Mouse (Mus musculus) heart, embryonic 12.5 days (tissue): ENCODE measurements around the gene B4galt4. TPM values are rescaled to one million over a fixed set of nuclear protein-coding genes. Genes with fewer than 3 reads are reported as not detected.

Experiments
- ATAC-seq: fragments of 200-750 bp; cut with Nextera tagmentation; 2 replicates; pipeline ENCODE4 v1.8.0; 2017; ENCODE audit warnings: moderate TSS enrichment, moderate library complexity; ENCODE audit not compliant: insufficient number of reproducible peaks, low FRiP score
- H3K27ac ChIP-seq: fragments of 300-500 bp; sonication (generic); 2 replicates; pipeline ENCODE4 v1.5.1; 2016; ENCODE audit warnings: mild to moderate bottlenecking, moderate library complexity; ENCODE audit not compliant: poor library complexity, severe bottlenecking
- H3K27me3 ChIP-seq: fragments of 300-500 bp; sonication (generic); replicated peaks from 2 replicates; pipeline ENCODE4 v1.6.1; 2016; ENCODE audit warnings: mild to moderate bottlenecking, moderate library complexity
- H3K36me3 ChIP-seq: fragments of 300-500 bp; sonication (generic); 2 replicates; pipeline ENCODE4 v1.6.1; 2016; ENCODE audit warnings: mild to moderate bottlenecking, moderate library complexity
- H3K4me1 ChIP-seq: fragments of 300-500 bp; sonication (generic); replicated peaks from 2 replicates; pipeline ENCODE4 v1.6.1; 2016; ENCODE audit warnings: mild to moderate bottlenecking
- H3K4me2 ChIP-seq: fragments of 300-500 bp; sonication (generic); 2 replicates; pipeline ENCODE4 v1.6.1; 2016; ENCODE audit warnings: mild to moderate bottlenecking, moderate library complexity
- H3K4me3 ChIP-seq: fragments of 300-500 bp; sonication (generic); 2 replicates; pipeline ENCODE4 v1.5.1; 2016; ENCODE audit warnings: mild to moderate bottlenecking
- H3K9ac ChIP-seq: fragments of 300-500 bp; sonication (generic); 2 replicates; pipeline ENCODE4 v1.6.1; 2016; ENCODE audit warnings: mild to moderate bottlenecking, moderate library complexity
- H3K9me3 ChIP-seq: fragments of 300-500 bp; sonication (generic); replicated peaks from 2 replicates; pipeline ENCODE4 v1.6.1; 2016; ENCODE audit warnings: mild to moderate bottlenecking, moderate library complexity
- WGBS: fragments of 180-500 bp; shearing (Covaris S2); methylation state at CpG from one replicate; pipeline ENCODE4 v1.1.7; 2016; 5-methylcytosine and 5-hydroxymethylcytosine counted together
- polyA plus RNA-seq: library from polyadenylated mRNA; unstranded; fragments of >200 nt; fragmentation: Nextera tagmentation; extraction: Ambion mirVana; gene quantifications from 2 replicates; pipeline ENCODE4 v1.2.1, GENCODE M21; 2016

B4galt4 gene
- polyA plus RNA-seq, 1 experiment from 2014 or later, result 26.6 TPM

DNA sequence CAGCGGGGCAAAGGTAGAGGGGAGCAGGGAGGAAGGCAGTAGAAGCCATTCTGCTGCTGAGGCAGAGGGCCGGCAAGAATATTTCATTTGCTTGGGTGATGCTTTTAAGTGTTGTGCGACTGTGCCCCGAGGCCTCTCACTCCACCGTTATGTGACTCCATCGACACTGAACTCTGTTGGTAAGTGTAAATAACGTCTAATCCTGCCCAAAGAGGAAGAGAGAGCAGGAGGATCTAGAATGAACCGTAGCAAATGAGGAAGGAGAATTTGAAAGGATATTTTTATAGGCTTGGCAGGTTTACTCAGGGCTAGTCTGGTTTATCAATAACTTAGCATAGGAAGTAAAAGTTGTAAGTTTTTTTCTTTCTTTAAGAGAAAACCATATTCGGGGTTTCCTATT, 27.5 kb downstream of the B4galt4 start:
- Histone ChIP-seq H3K27ac (no peak overlapping the region), H3K9ac (no peak overlapping the region), H3K36me3 (peaks cover 30% of the 10 kb centered on the region), H3K27me3 (no peaks in the 10 kb centered on the region), H3K4me3 (no peak overlapping the region), H3K4me2 (no peak overlapping the region), H3K4me1 (no peaks in the 10 kb centered on the region), H3K9me3 (no peaks in the 10 kb centered on the region)
- WGBS, result 76% methylated on average over 9 of the region's 9 CpGs
- ATAC-seq, result no peak

DNA sequence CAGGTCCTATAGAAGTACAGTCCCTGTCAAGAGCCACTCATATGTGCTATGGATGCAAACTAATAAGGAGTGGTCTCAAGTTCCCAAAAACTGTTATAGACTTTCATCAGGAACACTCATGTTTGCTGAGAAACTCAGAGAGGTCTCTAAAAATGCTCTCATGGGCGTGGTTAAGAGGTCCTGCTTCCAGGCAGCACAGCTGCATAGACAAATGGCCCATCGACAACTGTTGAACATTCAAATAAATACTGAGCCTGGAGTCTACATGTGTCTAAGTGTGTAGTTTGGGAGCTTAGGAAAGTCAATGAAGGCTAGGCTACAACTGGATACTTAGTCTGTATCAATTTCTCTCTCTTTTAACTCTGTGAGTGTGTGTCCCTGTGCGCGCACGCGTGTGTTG, 29.1 kb downstream of the B4galt4 start:
- Histone ChIP-seq H3K36me3 (peaks cover 27% of the 10 kb centered on the region), H3K27me3 (no peaks in the 10 kb centered on the region), H3K4me2 (no peak overlapping the region), H3K4me3 (no peak overlapping the region), H3K9ac (no peak overlapping the region), H3K27ac (no peak overlapping the region), H3K9me3 (no peaks in the 10 kb centered on the region), H3K4me1 (no peaks in the 10 kb centered on the region)
- no peak for ATAC-seq
- 95% methylated on average over 6 of the region's 6 CpGs for WGBS

- no peaks in the 10 kb centered on the region for H3K27me3 ChIP-seq
- no peak overlapping the region for H3K4me2 ChIP-seq
- H3K4me1 ChIP-seq, result no peaks in the 10 kb centered on the region
- H3K36me3 ChIP-seq, result peaks cover 12% of the 10 kb centered on the region
- H3K9me3 ChIP-seq, result no peaks in the 10 kb centered on the region
- H3K9ac ChIP-seq, result no peak overlapping the region
- H3K4me3 ChIP-seq, result no peak overlapping the region
- 76% methylated on average over 12 of the region's 12 CpGs for WGBS
- H3K27ac ChIP-seq, result no peak overlapping the region
- ATAC-seq, result no peak
Measured at GRCm38 (mm10) chr16:38772906-38773496, 30.9 kb downstream of the B4galt4 start.

GRCm38 (mm10) chr16:38774964-38775746, 33.1 kb downstream of the B4galt4 start:
- Histone ChIP-seq H3K4me2 (no peak overlapping the region), H3K36me3 (no peaks in the 10 kb centered on the region), H3K9ac (no peak overlapping the region), H3K27me3 (no peaks in the 10 kb centered on the region), H3K4me1 (no peaks in the 10 kb centered on the region), H3K9me3 (no peaks in the 10 kb centered on the region), H3K4me3 (no peak overlapping the region), H3K27ac (no peak overlapping the region)
- 66% methylated on average over 7 of the region's 7 CpGs for WGBS
- ATAC-seq, result no peak

DNA sequence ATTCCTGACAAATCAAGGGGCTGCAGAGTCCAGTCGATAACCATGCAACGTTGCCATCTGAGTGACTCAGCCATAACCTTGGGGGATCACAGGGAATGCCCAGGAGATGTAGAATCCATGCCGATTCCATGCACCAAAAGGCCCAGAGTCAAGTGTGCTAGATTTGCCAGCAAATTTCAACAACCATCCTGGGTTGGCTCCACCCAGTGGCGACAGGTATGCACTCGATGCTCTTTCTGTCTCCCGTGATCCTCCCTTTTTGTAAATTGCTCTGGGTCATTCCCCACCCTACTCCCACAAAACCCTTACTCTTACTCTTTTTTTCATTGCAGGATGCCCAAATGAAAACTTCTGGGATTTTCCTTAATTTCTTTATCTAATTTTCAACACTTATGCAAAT, 34.3 kb downstream of the B4galt4 start:
- no peak for ATAC-seq
- Histone ChIP-seq H3K4me3 (no peak overlapping the region), H3K4me2 (no peak overlapping the region), H3K27ac (no peak overlapping the region), H3K9me3 (no peaks in the 10 kb centered on the region), H3K36me3 (no peaks in the 10 kb centered on the region), H3K4me1 (no peaks in the 10 kb centered on the region), H3K9ac (no peak overlapping the region), H3K27me3 (no peaks in the 10 kb centered on the region)
- 44% methylated on average over 6 of the region's 6 CpGs for WGBS

DNA sequence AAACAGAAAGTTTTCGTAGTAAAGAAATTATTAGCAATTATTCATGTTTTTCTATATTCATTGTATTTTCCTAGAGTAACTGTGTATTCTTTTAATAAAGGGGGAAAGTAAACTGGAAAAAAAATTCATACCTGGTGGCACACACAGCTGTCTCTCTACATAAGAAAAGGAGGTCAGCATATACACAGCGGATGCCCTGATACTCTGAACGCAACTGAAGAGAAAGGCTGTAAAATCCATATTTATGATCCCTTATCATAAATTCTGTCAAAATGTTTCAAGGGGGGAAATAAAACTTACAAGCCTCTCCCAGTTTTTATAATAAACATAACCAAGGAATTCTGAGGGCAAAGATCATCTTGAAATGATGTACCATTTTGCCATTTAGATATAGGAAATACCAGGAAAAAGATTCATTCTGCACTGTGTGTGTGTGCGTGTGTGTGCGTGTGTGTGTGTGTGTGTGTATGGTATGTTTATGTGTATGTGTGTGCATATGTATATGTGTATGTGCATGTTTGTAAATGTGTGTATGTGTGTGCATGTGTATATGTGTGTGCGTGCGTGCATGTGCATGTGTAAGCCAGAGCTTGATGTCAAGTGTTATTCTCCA, 39.0 kb downstream of the B4galt4 start:
- no peak for ATAC-seq
- H3K4me3 ChIP-seq, result no peak overlapping the region
- WGBS, result 94% methylated on average over 7 of the region's 7 CpGs

GRCm38 (mm10) chr16:38781946-38782345, 39.9 kb downstream of the B4galt4 start:
- Histone ChIP-seq H3K4me1 (peaks cover 4% of the 10 kb centered on the region; the same call in 1 of the 2 replicates), H3K4me2 (no peak overlapping the region), H3K9me3 (no peaks in the 10 kb centered on the region), H3K27me3 (peaks cover 5% of the 10 kb centered on the region; the same call in 1 of the 2 replicates), H3K36me3 (no peaks in the 10 kb centered on the region), H3K9ac (no peak overlapping the region), H3K4me3 (no peak overlapping the region), H3K27ac (no peak overlapping the region)
- 54% methylated on average over 2 of the region's 2 CpGs for WGBS
- no peak for ATAC-seq

More for the DNA sequence above, 39.0 kb downstream of the B4galt4 start:
- no peak overlapping the region for H3K9ac ChIP-seq
- no peaks in the 10 kb centered on the region for H3K36me3 ChIP-seq
- no peak overlapping the region for H3K27ac ChIP-seq
- H3K27me3 ChIP-seq, result peaks cover 5% of the 10 kb centered on the region; the same call in 1 of the 2 replicates
- H3K4me1 ChIP-seq, result peaks cover 4% of the 10 kb centered on the region; the same call in 1 of the 2 replicates
- no peaks in the 10 kb centered on the region for H3K9me3 ChIP-seq
- no peak overlapping the region for H3K4me2 ChIP-seq

- Histone ChIP-seq H3K9me3 (no peaks in the 10 kb centered on the region), H3K4me3 (no peak overlapping the region), H3K4me2 (no peak overlapping the region), H3K27me3 (peaks cover 5% of the 10 kb centered on the region; the same call in 1 of the 2 replicates), H3K27ac (no peak overlapping the region), H3K4me1 (peaks cover 4% of the 10 kb centered on the region; the same call in 1 of the 2 replicates), H3K36me3 (no peaks in the 10 kb centered on the region), H3K9ac (no peak overlapping the region)
- WGBS, result 37% methylated on average over 2 of the region's 2 CpGs
- no peak for ATAC-seq
Measured at GRCm38 (mm10) chr16:38782524-38783067, 40.5 kb downstream of the B4galt4 start.

GRCm38 (mm10) chr16:38785301-38785700, 43.2 kb downstream of the B4galt4 start:
- H3K4me2 ChIP-seq, result no peak overlapping the region
- no peak for ATAC-seq
- peaks cover 5% of the 10 kb centered on the region; the same call in 1 of the 2 replicates for H3K27me3 ChIP-seq
- no peaks in the 10 kb centered on the region for H3K9me3 ChIP-seq
- H3K27ac ChIP-seq, result no peak overlapping the region
- H3K36me3 ChIP-seq, result no peaks in the 10 kb centered on the region
- WGBS, result 62% methylated on average over 7 of the region's 7 CpGs
- H3K4me3 ChIP-seq, result no peak overlapping the region
- H3K9ac ChIP-seq, result no peak overlapping the region
- peaks cover 4% of the 10 kb centered on the region; the same call in 1 of the 2 replicates for H3K4me1 ChIP-seq

DNA sequence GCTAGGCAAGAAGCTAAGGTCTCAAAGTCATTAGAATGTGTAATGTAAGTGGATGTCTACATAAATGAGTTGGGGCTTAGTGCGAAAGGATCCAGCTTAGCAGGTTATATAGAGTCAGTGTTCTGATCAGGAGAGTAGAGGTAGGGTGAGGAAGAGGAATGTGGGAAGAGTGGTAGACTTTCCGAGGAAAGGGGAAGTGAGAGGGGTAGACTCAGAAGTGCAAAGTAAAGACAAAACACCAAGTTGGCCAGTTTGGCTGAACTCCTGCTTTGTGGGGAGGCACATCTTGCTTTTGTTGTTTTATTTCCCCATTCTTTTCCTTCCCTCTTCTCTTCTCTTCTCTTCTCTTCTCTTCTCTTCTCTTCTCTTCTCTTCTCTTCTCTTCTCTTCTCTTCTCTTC, 47.0 kb downstream of the B4galt4 start:
- no peaks in the 10 kb centered on the region for H3K9me3 ChIP-seq
- H3K4me1 ChIP-seq, result peaks cover 22% of the 10 kb centered on the region; the same call in 1 of the 2 replicates
- H3K4me2 ChIP-seq, result no peak overlapping the region
- peaks cover 2% of the 10 kb centered on the region; the same call in 1 of the 2 replicates for H3K27me3 ChIP-seq
- H3K36me3 ChIP-seq, result no peaks in the 10 kb centered on the region
- H3K4me3 ChIP-seq, result no peak overlapping the region
- no peak overlapping the region for H3K27ac ChIP-seq
- ATAC-seq, result no peak
- H3K9ac ChIP-seq, result no peak overlapping the region
- 79% methylated on average over 2 of the region's 2 CpGs for WGBS

GRCm38 (mm10) chr16:38789966-38790365, 47.9 kb downstream of the B4galt4 start:
- WGBS, result 82% methylated on average over 3 of the region's 3 CpGs
- Histone ChIP-seq H3K9me3 (no peaks in the 10 kb centered on the region), H3K4me3 (no peak overlapping the region), H3K4me1 (peaks cover 22% of the 10 kb centered on the region; the same call in 1 of the 2 replicates), H3K27me3 (no peaks in the 10 kb centered on the region), H3K27ac (no peak overlapping the region), H3K4me2 (no peak overlapping the region), H3K36me3 (no peaks in the 10 kb centered on the region), H3K9ac (no peak overlapping the region)
- no peak for ATAC-seq
